Mouse (Mus musculus): ENCODE measurements around the gene Mr1. TPM values are rescaled to one million over a fixed set of nuclear protein-coding genes. Genes with fewer than 3 reads are reported as not detected.
"Not testable (repeated sequence)": the region's sequence is repeated elsewhere in the genome, so short reads cannot be mapped to it uniquely, and the experiment has no call there.

Gene Mr1
- total RNA-seq (2021), result 13.8 and 17.2 TPM in 2 replicates
- long read RNA-seq, experiment 1, transcript Mr1-204 (6 exons, 2,949 nt), result minor isoform, 7 of 21 reads
- long read RNA-seq, experiment 1, transcript Mr1-201 (6 exons, 2,512 nt), result major isoform, 9 of 21 reads
- long read RNA-seq, experiment 1, partial matches to known transcripts, result 0 of 21 reads
- long read RNA-seq, experiment 1, other reads (novel, unspliced or antisense), result 4 of 21 reads
- long read RNA-seq, experiment 2, partial matches to known transcripts, result 0 of 5 reads
- long read RNA-seq, experiment 2, other reads (novel, unspliced or antisense), result 2 of 5 reads

- DNase-seq, result peak; percentile 53
Observed at GRCm38 (mm10) chr1:155146572-155146980, at the start of gene Mr1. Mr1 (minus strand) TSS chr1:155146814.

- DNase-seq, result no peak
Observed at GRCm38 (mm10) chr1:155192805-155193368, 46.3 kb upstream of the Mr1 start.

GRCm38 (mm10) chr1:155191671-155192070 lies 45.1 kb upstream of the Mr1 start:
- DNase-seq, result peak; percentile 29

GRCm38 (mm10) chr1:155191219-155191618 lies 44.6 kb upstream of the Mr1 start:
- DNase-seq, result no peak

GRCm38 (mm10) chr1:155188656-155189055 lies 42.0 kb upstream of the Mr1 start:
- no peak for DNase-seq

GRCm38 (mm10) chr1:155184191-155184590 lies 37.6 kb upstream of the Mr1 start:
- DNase-seq, result no peak

- DNase-seq, result no peak
Observed at GRCm38 (mm10) chr1:155178192-155178924, 31.7 kb upstream of the Mr1 start.

- no peak for DNase-seq
Observed at GRCm38 (mm10) chr1:155174424-155174823, 27.8 kb upstream of the Mr1 start.

GRCm38 (mm10) chr1:155173644-155174016 lies 27.0 kb upstream of the Mr1 start:
- DNase-seq, result not testable (repeated sequence)

- no peak for DNase-seq
Observed at GRCm38 (mm10) chr1:155172895-155173643, 26.5 kb upstream of the Mr1 start.

- no peak for DNase-seq
Observed at GRCm38 (mm10) chr1:155169935-155170334, 23.3 kb upstream of the Mr1 start.

GRCm38 (mm10) chr1:155167453-155167852 lies 20.8 kb upstream of the Mr1 start:
- DNase-seq, result no peak

GRCm38 (mm10) chr1:155158970-155159484 lies 12.4 kb upstream of the Mr1 start:
- peak; percentile 81 for DNase-seq

- peak; percentile 99 for DNase-seq
Observed at GRCm38 (mm10) chr1:155158141-155158969, 11.7 kb upstream of the Mr1 start, which contains the start of gene Stx6. Stx6 (plus strand) TSS chr1:155158715.

- DNase-seq, result no peak
Observed at GRCm38 (mm10) chr1:155153906-155154305, 7.3 kb upstream of the Mr1 start.

- DNase-seq, result no peak
Observed at GRCm38 (mm10) chr1:155150821-155151220, 4.2 kb upstream of the Mr1 start.

- no peak for DNase-seq
Observed at GRCm38 (mm10) chr1:155149403-155149802, 2.8 kb upstream of the Mr1 start.

GRCm38 (mm10) chr1:155147228-155147627 lies 614 bp upstream of the Mr1 start:
- no peak for DNase-seq

- peak; percentile 50 for DNase-seq
Observed at GRCm38 (mm10) chr1:155145620-155146019, 994 bp downstream of the Mr1 start.

GRCm38 (mm10) chr1:155140076-155140475 lies 6.5 kb downstream of the Mr1 start:
- peak; percentile 75 for DNase-seq

- DNase-seq, result peak; percentile 89
Observed at GRCm38 (mm10) chr1:155138795-155139194, 7.8 kb downstream of the Mr1 start.

Measured in adrenal gland, postnatal 14 days (tissue).